Mouse (Mus musculus): ENCODE results near the gene Vcan.

The Vcan gene

DNA sequence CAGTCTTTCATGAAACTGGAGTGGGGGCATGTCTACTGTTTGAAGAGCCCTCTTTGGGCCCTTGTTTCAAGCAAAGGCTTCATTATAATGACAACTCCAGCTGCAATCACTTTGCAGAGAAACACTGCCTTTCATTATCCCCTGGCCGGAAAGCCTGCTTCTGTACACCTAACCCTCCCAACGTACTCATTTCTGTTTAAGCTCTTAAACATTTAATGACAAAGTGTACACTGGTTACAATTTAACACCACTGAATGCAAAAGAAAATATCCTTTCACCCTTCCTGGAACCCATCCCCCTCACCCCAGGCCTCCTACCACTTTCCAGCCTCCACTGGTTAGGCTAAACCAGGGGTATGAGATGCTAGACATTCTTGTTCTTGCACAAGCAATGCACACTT lies 15.8 kb downstream of the Vcan start:
- DNase-seq (ENCODE audit: low spot score) = no peak

DNA sequence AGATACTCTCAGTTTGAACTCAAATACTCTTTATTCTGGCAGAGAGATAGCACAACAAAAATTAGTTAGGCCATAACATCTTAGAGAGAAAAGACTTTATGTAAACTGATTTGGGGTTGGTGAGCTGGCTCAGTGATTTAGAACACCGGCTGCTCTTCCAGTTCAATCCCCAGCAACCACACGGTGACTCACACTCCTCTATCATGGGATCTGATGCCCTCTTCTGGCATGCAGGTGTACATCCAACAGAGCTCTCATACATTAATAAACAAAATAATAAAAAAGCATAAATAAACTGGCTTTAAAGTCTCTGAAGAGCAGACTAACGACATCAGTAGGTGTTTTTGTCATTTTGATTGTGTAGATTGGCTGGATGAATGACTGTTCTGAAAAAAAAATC lies 21.8 kb downstream of the Vcan start:
- DNase-seq (ENCODE audit: low spot score) = no peak

DNA sequence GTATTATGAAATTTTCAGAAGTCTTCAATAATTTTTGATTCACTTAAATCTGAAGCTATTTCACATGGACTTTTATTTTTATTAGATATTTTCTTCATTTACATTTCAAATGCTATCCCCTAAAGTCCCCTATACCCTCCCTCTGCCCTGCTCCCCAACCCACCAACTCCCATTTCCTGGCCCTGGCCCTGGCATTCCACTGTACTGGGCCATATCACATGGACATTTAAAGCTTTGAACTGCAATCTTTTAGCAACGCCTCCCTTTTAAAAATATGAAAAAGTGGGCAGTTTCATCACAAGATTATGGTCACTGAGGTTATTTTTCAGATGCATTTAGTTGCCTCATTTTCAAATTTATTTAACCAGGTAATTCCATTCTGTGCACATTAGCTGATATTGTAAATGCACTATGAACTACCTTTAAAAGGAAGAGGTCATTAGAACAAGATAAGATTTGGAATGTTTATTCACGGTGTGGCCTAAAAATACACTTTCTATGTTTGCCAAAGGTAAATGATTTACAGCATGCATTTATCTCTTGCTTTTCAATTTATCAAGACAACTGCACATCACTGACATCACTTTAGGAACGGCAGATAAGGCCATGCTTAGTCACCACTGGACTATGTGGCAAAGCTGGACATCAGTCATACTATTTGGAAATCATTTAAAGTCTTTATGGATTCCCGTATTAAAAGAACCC lies 32.7 kb downstream of the Vcan start:
- no peak for DNase-seq (ENCODE audit: low spot score)

DNA sequence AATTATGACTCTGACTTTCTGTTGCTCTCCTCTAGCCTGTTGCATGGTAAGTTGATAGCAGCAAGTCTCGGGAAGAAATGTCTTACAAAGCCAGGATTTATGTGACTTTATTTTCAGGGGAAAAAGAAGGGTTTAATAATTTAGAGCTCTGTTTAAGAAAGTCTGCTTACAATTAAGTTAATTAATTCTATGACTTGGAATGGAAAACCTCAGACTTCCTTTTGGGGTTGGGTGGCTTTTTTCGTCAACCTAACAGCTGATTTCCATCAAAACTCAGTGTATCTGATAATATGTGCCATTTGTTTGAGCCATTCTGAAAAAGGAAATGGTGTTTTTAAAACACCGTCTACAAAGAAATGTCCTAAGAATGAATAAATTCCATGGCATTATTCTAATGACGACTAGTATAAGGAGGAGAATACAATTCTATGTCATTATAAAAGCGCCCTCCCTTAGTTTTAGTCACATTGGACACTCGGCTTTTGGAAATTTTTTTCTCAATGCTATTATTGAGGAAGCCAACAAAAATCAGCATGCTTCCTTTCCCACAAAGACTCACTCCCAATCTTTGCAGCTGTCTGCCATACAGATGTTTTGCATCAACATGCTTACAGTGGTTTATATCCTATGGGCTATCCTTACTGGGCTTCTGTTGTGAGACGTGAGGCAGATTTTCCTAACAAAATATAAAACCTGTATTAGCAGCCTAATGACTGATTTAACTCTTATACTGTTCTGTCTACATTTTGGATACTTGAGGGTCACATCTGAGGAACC lies 34.0 kb downstream of the Vcan start:
- no peak for DNase-seq (ENCODE audit: low spot score)

DNA sequence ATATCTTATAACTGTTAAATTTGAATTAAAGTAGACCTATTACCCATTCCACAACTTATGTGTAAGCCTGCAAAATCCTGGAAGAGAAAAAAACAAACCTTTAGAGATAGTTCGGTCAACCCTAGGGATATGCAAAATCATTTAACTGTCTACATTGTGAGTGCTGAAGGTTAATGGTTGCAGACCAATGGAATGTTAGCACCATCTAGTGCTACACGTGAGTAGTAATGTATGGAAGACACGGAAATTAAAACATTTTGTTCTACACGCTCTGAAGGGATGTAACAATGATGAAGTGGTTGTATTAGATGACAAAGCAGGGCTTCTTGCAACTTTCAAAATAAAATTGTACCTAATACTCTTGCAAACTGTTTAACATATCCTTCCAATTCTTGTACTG lies 39.9 kb downstream of the Vcan start:
- DNase-seq (ENCODE audit: low spot score) = no peak

DNA sequence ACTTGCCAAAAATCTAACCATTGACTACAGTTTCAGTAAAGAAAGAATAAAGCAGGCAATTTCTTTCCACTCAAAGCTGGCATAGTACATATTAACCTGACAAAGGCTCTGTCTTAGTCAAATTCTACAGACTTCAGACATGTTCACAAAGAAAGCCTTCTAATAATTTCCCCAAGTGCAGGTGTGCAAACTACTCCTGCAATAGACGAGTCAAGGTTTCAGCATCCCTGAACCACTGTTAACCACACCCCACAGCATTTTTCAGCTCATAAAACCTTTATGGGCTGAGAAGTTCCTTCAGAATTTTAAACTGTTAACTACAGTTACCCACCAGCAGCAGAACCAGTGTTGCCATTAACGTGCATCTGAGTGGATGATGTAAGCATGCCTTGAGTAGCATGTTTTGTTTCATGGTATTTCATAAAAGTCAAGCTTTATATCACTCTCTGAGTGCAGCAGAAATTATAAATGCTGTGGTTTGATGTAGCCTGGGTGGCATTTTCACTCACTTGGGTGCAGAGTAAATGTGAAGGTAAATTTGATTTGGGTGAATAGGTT lies 42.2 kb downstream of the Vcan start:
- no peak for DNase-seq (ENCODE audit: low spot score)

DNA sequence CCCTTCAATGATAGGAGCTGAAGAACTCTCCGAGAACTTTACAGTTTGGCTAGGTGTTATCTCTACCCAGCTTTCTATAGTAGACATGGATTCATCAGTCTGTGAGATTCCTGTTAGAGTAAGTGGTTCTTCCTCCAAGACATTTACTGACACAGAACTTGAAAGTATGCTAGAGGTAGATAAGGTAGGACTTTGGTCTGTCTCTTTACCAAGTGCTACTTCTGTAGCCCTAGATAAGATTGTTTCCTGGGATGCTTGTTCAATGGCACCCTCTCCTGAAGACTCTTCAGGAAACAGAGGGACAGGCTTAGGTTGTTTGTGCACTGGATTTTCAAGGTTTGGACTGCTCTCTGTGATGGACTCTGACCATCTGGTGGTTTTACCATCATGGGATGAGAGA lies 49.7 kb downstream of the Vcan start:
- DNase-seq (ENCODE audit: low spot score) = no peak

DNA sequence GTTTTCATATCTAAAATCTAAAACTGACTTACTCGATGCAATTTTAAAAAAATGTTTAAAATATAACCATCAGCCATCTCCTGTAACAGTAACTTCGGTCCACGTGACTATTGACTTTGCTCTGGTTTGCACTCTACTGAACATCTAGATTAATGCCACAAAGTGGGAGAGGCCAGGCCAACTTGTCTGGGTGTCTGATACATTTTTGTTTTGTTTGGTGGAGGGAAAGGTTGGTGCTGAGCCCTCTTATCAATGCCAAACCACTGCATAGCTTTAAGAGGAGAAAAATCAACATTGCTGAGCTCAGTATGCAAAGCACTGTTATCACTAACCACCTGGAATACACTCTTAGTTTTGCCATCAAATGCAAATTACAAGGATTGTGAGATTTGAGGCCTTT lies 58.8 kb downstream of the Vcan start:
- no peak for DNase-seq (ENCODE audit: low spot score)

DNA sequence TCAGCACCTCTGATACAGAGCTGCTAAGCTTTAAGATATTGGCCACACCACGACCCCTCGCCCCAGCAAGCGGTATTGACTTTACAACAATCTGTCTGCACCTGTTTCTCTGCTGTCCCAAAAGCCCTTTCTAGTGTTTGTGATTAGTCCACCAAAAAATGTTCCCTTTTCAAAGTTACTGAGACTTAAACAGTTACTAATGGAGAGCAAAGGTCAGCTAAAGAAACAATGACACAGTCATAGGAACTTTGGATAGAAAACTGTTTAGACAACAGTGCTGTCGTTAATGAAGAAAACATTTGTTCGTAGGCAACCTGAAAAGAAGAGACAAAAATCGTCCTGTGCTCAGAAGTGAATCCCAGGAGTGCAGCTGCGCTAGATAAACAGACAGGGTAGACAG lies 60.1 kb downstream of the Vcan start:
- DNase-seq (ENCODE audit: low spot score) = peak; percentile 21

DNA sequence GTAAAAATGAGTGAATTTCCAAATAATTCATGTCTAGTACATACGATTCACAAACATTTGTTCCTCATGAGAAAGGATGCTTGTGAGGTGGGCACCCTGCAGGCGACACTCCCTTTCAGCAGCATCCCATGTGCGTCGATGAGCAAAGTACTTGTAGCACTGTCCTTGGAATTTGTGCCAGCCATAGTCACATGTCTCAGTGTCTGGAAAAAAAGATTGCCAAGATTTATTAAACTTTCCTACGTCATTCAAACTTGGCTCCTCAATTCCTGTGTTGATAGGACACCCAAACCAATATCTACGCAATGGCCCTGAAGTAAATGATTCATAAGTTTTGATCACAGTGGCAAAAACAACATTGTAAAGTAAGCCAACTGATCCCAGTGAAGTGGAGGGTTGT lies 62.6 kb downstream of the Vcan start:
- no peak for DNase-seq (ENCODE audit: low spot score)

DNA sequence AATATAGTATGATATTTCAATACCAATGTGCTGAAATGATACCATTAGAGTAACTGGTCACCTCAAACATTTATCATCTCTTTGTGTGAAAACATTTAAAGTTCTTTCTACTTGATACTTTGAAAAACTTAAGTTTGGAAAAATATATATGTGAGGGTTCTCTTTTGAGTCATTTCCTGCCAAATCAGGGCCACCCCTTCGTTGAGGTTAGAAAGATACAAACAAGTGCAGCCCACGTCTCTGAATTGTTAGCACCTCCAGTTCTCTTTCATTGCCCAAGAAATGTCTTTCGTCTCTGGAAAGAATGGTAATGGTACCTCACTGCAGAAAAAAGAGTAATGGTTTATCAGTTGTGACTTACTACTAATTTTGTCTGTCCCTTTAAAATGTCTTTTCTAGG lies 71.8 kb downstream of the Vcan start:
- no peak for DNase-seq (ENCODE audit: low spot score)

DNA sequence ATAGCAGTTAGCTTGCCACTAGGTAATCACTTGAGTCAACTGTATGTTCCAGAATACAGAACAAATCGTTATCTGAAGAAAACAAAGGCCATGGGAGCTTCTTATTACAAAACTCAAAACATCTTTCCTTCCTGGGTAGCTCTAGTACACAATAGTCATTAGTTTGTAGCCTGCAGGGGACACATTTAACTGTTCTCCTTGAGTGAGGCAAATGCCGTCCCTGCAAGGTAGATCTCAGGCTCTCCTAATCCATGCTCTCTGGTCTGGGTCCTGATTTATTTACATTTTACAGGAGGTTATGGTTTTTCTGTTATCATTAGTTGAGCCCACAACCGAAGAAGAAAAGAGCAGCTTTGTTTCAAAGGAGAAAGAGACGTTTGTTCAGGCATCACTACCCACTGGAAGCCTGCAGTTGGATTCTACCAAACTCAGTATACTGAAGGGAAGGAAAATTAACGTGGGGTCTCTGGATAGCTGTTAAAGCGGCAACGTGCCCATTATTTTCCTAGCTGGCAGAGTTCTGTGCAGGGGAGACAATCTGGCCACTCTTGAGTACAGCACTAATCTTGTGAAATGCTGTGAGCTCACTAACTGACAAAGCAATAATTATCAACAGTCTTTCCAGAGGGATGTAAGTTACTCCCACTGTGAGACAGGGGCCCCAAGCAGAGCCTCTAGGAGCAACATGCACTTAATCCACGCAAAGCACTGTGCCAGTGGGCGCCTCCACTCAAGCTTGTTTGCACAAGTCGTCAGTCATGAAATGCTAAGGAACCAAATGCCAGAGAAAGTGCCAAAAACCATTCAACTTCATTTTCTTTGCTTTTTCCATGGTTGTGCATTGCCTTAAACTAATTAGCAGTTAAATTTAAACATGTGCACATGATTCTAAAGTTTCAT lies 73.1 kb downstream of the Vcan start:
- DNase-seq (ENCODE audit: low spot score) = no peak

DNA sequence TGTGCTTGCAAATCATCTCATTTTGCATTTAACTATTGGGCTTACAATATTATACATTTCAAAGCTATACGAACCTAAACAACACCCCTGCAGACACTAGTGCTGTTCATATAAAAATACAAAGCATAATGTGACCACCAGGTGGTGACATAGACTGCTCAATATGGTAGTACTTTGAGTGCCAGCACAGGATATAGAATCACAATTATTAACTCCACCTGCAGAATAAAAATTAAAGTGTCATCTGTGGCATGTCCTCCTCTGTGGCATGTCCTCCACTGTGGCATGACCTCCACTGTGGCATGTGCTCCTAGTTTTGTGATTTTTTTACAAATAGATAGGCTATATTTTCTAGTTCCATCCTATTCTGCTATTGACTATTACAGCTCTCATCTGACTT lies 74.2 kb downstream of the Vcan start:
- no peak for DNase-seq (ENCODE audit: low spot score)

DNA sequence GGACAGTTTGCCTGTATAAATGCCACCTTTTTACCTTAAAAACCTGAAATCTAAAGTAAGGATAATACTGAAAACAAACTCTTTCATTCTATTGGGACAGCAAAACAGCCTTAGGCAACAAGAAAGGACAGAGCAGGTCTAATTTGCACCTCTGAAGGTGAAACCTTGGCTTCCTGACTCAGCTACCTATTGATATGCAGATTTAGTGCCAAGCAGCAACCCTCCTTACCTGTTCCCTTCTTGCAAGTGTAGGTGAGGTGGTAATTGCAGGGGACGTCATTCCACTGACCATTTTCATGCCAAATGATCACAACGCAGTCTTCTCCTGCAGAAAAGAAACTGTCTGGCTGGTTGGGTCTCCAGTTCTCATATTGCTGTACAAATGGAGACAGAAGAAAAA lies 80.6 kb downstream of the Vcan start:
- no peak for DNase-seq (ENCODE audit: low spot score)

DNA sequence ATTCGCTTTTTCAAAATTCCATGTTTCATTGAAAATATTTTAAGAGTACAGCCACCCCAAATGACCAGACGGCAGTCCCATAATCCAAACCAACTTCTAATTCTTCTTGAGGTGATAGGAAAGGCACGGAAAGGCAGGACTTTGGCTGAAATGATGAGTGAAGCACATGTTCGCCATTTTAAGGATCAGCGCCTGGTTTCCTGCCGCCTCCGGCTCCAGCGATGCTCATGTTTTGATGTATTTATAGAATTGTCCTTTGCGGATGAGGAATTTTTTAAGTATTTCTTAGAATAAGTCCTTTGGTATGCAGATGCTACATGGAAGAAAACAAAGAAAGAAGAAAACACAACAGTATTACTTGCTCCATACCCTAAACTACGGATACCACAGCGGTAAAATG lies 85.3 kb downstream of the Vcan start:
- DNase-seq (ENCODE audit: low spot score) = no peak

DNA sequence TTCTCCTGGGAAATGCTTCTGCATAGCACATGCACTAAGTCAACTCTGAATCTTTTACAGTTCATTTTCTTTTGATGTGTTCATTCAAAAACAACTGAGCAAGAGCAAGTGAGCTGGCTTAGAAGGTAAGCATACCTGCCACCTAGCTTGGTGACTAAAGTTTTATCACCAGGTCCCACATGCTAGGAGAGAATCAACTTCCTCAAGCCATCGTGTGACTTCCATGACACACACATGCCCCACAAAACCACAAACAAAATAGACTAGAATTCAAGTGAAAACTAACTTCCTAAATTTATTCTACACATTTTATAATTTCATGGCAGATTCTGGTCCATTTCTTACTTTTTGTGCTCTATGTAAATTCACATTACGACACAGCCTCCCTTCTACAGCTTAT lies 89.0 kb downstream of the Vcan start:
- DNase-seq (ENCODE audit: low spot score) = no peak

DNA sequence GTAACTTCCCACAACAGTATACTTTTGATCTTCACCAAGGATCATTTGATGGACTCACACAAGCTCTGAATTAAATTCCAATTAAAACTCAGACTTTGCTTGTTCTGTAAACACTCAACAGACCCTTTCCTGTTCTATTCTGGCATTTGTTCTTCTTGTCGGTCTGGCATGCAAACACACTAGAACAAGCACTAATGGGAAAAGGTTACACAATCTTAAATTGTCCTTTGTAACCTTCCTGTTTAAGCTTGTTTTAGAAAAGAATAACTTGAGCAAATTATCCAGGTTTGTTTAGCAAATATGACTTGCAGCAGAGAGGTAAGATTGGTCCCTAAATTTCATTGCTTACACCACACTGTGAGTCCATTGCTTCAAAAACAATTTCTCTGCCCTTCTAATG lies 89.5 kb downstream of the Vcan start:
- DNase-seq (ENCODE audit: low spot score) = no peak

DNA sequence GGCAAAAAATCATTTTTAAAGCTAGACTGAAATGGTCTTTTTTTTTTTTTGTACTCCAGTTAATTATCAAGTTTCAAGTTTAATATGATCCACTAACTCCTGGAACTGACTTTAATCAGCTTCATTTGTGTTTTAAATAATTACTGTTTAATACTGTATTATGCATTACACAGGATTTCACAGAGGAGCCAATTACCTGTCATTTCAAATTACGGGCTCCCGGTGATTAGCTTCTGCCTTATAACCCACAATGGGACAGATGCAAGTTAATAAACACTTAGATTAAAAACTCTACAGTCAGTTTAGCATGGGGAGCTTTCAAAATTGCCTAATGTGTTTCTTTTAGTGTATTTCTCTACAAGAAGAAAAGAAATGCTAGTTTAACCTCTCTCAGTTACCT lies 96.7 kb downstream of the Vcan start:
- DNase-seq (ENCODE audit: low spot score) = no peak

DNA sequence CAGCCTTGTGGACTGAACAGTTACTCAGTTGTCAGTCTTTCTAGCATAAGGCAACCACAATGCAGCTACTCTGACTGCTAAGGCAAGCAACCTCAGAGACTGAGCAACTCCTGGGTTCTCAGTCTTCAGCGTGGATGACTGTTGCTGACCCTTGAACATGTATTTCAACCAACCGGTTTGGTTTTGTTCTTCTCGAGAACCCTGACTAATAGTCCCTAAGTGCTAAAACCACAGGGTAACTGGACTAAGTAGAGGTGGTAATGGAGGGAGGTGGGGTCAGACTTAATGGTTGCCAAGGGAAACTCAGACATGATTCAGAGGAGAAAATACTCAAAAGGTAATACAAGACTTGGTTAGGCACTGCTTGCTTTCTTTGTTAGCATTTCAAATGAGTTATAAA lies 105.3 kb downstream of the Vcan start:
- no peak for DNase-seq (ENCODE audit: low spot score)

DNA sequence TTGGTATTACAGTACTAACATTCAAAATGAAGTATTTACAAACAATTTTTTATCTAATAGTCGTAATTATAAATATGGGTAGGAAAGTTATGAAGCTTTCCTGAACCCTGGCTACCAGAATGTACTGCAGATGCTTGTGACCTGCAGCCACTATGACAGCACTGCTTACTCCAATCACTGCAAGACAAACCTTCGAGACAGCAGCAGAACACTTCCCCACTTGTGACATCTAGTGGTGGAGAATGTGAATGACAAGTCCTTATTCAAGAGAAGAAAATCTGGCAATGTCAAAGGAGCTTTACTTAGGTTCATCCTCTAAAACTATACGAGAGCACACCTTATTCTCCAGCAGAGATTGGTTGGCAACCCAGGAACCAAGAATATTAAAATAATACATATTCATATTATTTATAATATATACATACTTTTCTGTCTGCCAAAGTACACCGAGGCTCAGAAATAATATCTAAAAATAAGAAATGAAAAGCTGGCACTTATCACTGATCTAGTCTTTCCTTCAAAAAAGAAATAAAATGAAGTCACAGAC lies 108.1 kb downstream of the Vcan start:
- peak; percentile 30 for DNase-seq (ENCODE audit: low spot score)

DNA sequence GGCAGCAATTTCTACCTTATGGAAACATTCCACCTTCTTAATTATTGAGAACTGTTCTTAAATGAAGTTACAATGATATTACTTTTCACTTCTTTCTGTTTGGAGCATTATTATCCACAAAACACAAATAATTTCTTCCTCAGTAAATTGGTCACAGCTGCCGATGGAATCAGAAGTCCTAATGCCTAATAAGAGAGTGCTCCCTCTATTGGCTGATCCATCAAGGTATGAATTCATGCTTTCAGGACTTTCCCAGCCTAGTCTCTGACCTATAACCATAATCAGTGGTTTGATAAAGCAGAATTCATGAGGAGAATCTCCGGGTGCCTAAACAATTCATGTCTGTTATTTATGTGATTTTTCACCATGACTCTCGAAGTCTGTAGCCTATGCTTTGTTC lies 123.2 kb downstream of the Vcan start:
- no peak for DNase-seq (ENCODE audit: low spot score)

DNA sequence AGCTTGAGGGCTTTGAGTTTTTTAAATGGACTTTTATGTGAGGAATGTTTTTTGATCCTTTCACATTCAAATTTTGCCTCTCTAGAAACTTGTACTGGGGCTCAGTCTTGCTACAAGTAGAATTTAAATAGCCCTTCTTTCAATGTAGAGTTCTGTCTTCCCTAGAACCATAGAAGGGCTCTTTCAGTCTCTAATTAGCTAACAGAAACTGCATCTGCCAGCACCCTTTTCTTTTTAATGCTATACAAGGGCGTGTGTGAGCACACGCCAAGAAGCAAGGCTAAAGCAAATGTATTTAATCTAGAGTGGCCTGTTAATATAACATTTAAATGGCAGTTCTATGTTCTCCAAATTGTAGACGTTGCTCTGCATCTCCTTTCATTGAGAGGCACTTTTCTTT lies 134.9 kb downstream of the Vcan start:
- no peak for DNase-seq (ENCODE audit: low spot score)
